Mouse (Mus musculus): ENCODE data around the gene Crym. TPM values are rescaled to one million over a fixed set of nuclear protein-coding genes. Genes with fewer than 3 reads are reported as not detected.

Crym gene
- polyA plus RNA-seq, 1 experiment from 2014 or later: 6.7 TPM

DNA sequence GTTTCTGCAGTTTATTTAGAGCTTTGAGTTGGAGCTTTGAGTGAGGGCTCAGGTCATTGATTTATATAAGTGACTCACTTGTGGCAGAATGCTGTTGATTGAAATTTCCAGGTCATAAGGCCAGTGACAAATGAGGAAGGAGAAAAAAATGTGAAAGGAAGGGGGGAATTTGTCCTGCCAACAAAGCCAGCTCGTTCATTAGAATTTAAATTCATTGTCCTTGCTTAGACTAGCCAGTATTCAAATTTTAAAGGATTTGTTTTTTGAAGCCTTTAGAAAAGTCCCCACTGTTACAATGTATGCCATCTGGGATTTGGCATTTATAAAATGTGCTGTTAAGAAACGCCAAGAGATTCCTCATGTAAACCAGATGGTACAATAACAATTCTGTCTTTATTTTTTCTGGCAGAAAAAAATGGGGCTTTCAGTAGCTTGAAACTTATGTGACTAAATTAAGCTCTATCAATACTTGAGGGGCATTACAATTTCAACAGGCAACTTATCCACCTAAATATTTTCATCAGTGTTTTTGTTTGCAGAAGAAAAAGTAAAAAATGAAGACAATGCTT lies 45.0 kb downstream of the Crym start:
- Histone ChIP-seq H3K4me3 (replicated peaks) (no peak overlapping the region), H3K27me3 (replicated peaks) (no peaks in the 10 kb centered on the region), H3K36me3 (no peaks in the 10 kb centered on the region), H3K9me3 (no peaks in the 10 kb centered on the region), H3K9ac (no peak overlapping the region), H3K4me2 (no peak overlapping the region), H3K4me1 (no peaks in the 10 kb centered on the region; the same call in 1 of the 2 replicates), H3K27ac (no peak overlapping the region)
- 30% methylated on average over 2 of the region's 2 CpGs for WGBS
- no peak for ATAC-seq (ENCODE audit: insufficient read depth, low FRiP score, low read depth)

GRCm38 (mm10) chr7:120150898-120151297 lies 51.0 kb downstream of the Crym start:
- no peak for ATAC-seq (ENCODE audit: insufficient read depth, low FRiP score, low read depth)
- no peak overlapping the region for H3K4me2 ChIP-seq
- no peak overlapping the region for H3K9ac ChIP-seq
- H3K36me3 ChIP-seq: no peaks in the 10 kb centered on the region
- H3K27me3 ChIP-seq (replicated peaks): no peaks in the 10 kb centered on the region
- no peaks in the 10 kb centered on the region for H3K4me1 ChIP-seq
- no peaks in the 10 kb centered on the region for H3K9me3 ChIP-seq
- H3K27ac ChIP-seq: no peak overlapping the region
- H3K4me3 ChIP-seq (replicated peaks): no peak overlapping the region
- 75% methylated on average over 2 of the region's 2 CpGs for WGBS

GRCm38 (mm10) chr7:120150257-120150656 lies 51.7 kb downstream of the Crym start:
- Histone ChIP-seq H3K4me1 (no peaks in the 10 kb centered on the region), H3K4me3 (replicated peaks) (no peak overlapping the region), H3K4me2 (no peak overlapping the region), H3K27me3 (replicated peaks) (no peaks in the 10 kb centered on the region), H3K9me3 (no peaks in the 10 kb centered on the region), H3K9ac (no peak overlapping the region), H3K36me3 (no peaks in the 10 kb centered on the region), H3K27ac (no peak overlapping the region)
- WGBS: 31% methylated on average over 3 of the region's 3 CpGs
- ATAC-seq (ENCODE audit: insufficient read depth, low FRiP score, low read depth): no peak

- Histone ChIP-seq H3K4me3 (replicated peaks) (no peak within 1 kb of the TSS), H3K9me3 (no peaks in the 10 kb centered on the region), H3K27ac (no peak within 1 kb of the TSS), H3K36me3 (no peaks in the 10 kb centered on the region), H3K9ac (no peak within 1 kb of the TSS), H3K4me2 (no peak within 1 kb of the TSS), H3K27me3 (replicated peaks) (0 out of 2 replicates have a peak, but pooled peaks cover 4% of the 10 kb centered on the region), H3K4me1 (no peaks in the 10 kb centered on the region)
- ATAC-seq (ENCODE audit: insufficient read depth, low FRiP score, low read depth): no peak
- 62% methylated on average over 9 of the region's 9 CpGs for WGBS
Observed at GRCm38 (mm10) chr7:120145191-120145590, 56.7 kb downstream of the Crym start, which contains the start of gene Zp2. Zp2 (minus strand) TSS chr7:120145291.

DNA sequence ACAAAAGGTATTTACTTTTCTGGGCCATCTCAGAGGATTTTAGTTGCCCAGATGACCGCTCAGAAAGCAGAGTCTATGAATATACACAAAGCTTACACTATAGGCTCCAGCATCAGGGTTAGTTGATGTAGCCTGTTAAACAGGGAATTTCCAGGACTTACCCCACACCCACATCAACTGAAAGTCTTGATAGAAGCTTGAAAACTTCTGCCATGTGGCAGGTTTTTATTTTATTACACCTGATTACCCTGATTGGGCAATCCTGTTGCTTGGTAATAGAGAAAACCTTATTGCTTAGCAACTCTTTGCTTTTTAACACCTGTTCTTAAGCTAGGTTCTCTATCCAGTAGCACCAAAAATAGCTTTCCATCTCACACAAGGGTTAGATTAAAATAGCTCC lies 59.2 kb downstream of the Crym start:
- Histone ChIP-seq H3K4me3 (replicated peaks) (no peak overlapping the region), H3K27me3 (replicated peaks) (0 out of 2 replicates have a peak, but pooled peaks cover 4% of the 10 kb centered on the region), H3K9ac (no peak overlapping the region), H3K4me2 (no peak overlapping the region), H3K4me1 (no peaks in the 10 kb centered on the region), H3K36me3 (no peaks in the 10 kb centered on the region), H3K27ac (no peak overlapping the region), H3K9me3 (no peaks in the 10 kb centered on the region)
- ATAC-seq (ENCODE audit: insufficient read depth, low FRiP score, low read depth): no peak
- 83% methylated on average over 1 of the region's 1 CpGs for whole genome bisulfite sequencing

Other genes with a start within 250 kb of the Crym start
- gene Dnah3, start 106.8 kb downstream of the Crym start, polyA plus RNA-seq (2015; fragmentation: Nextera tagmentation; extraction: Ambion mirVana): 0.01 TPM in 1 of 2 replicates, not detected in the other
- gene Tmem159, start 99.8 kb downstream of the Crym start, polyA plus RNA-seq (2015; fragmentation: Nextera tagmentation; extraction: Ambion mirVana): 33.2 and 45.4 TPM in 2 replicates
- 0.15 TPM in 1 of 2 replicates, not detected in the other for gene Zp2, start 56.8 kb downstream of the Crym start, polyA plus RNA-seq (2015; fragmentation: Nextera tagmentation; extraction: Ambion mirVana)
- gene Anks4b, start 28.3 kb downstream of the Crym start, polyA plus RNA-seq (2015; fragmentation: Nextera tagmentation; extraction: Ambion mirVana): 2.7 and 3.2 TPM in 2 replicates
- not detected in 2 replicates for gene Abca14, start 1.9 kb upstream of the Crym start, polyA plus RNA-seq (2015; fragmentation: Nextera tagmentation; extraction: Ambion mirVana)
- gene Abca15, start 126.6 kb upstream of the Crym start, polyA plus RNA-seq (2015; fragmentation: Nextera tagmentation; extraction: Ambion mirVana): not detected in 2 replicates
- gene Abca16, start 207.5 kb upstream of the Crym start, polyA plus RNA-seq (2015; fragmentation: Nextera tagmentation; extraction: Ambion mirVana): not detected in 2 replicates